Mouse (Mus musculus) NIH3T3 (cell line): ENCODE measurements around the gene Angptl3.

Source experiments
- DNase-seq: peaks from one replicate; pipeline ENCODE4 v3.0.0-alpha.2; 2012; ENCODE audit warnings: low read depth

The Angptl3 gene

GRCm38 (mm10) chr4:99030686-99031085 lies at the start of gene Angptl3:
Gene Angptl3, plus strand, starts transcription at chr4:99030954.
- no peak for DNase-seq

GRCm38 (mm10) chr4:98984701-98985100 lies 46.1 kb upstream of the Angptl3 start:
- DNase-seq: no peak

GRCm38 (mm10) chr4:98993491-98993890 lies 37.3 kb upstream of the Angptl3 start:
- DNase-seq: no peak

DNA sequence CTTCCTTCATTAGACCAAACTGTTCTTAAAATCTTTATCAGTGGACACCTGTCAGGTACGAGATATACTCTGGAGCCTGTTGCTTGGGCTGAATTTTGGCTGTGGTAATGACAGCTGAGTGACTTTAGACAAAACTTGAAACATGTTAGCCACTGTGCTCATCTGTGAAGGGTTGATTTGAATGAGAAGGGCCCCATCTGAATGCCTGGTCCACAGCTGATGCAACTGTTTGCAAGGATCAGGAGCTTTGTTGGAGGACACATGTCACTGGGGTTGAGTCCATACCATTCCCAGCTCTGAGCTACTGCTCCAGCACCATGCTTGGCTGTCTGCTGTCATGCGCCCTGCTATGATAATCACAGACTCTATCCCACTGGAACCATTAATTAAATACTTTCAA lies 25.2 kb upstream of the Angptl3 start:
- DNase-seq: no peak

- no peak for DNase-seq
Observed at GRCm38 (mm10) chr4:99006319-99006718, 24.4 kb upstream of the Angptl3 start.

- DNase-seq: no peak
Observed at GRCm38 (mm10) chr4:99011039-99011438, 19.7 kb upstream of the Angptl3 start.

DNA sequence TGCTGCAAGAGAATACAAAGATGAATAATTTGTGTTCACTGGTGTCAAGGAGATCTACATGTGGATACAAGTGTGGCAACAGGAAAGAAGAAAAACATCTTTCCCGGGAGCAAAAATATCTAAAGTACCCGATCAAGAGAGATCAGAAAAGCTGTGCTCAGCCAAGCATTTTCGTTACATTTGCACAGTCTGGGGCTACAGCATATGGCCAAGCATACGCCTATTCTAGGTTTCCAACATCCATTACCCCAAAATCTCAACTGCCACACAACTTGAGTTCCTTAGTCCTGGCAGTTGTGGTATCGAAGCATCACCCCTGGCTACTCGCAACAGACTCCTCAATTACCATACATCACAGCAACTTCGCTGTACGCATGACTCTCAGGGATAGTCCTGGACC lies 8.5 kb upstream of the Angptl3 start:
- no peak for DNase-seq

DNA sequence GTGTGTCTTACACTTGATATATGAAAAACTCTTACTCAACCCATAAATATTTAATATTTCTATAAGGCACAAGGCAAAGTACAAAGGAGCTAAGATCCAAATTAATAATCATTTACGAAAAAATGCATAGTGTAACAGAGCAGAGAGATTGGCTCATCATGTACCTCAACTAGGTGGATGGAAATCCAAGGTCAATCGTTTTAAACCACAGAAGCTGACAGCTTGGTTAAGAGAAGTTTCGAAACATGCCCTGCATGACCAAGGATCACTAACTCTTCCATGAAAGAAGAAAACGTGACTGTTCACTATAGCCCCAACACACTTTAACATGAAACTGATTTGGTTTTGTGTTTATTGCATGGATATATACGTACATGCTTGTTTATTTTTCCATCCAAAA lies 2.4 kb upstream of the Angptl3 start:
- no peak for DNase-seq

DNA sequence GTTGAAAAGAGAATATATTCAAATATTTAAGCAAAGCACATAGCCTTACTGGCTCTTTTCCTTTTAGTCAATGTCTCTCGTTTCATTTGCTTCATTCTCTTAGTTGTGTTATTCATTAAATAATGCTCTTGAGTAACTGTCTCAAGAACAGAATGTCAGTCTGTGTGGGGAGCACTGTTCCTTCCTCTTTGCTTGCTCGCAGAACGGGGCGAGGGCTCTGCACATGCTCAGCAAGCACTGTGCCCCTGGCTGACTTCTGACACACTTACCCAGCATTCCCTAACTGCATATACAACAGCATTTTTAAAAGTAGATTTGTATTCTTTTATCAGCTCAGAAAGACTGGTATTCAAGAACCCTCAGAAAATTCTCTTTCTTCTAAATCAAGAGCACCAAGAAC lies 2.2 kb downstream of the Angptl3 start:
- no peak for DNase-seq

DNA sequence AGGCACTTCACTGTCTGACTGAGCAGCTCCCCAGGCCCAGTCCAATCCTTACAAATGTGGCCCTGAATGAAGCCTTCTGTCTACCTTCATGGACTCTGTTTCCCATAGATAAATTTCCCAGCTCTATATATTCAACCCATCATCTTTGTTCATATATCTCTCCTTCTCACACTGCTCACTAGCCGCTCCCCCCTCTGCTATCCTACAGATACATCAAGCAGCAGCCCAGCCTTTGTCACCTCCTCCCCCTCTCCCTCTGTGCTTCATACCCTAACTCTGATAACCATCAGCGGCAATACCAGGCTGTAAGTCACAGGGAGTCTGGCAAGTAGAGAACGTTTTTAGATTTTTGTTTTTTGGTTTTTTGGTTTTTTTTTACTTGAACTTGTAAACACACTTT lies 14.1 kb downstream of the Angptl3 start:
- DNase-seq: no peak

- no peak for DNase-seq
Observed at GRCm38 (mm10) chr4:99046471-99046870, 15.7 kb downstream of the Angptl3 start.

DNA sequence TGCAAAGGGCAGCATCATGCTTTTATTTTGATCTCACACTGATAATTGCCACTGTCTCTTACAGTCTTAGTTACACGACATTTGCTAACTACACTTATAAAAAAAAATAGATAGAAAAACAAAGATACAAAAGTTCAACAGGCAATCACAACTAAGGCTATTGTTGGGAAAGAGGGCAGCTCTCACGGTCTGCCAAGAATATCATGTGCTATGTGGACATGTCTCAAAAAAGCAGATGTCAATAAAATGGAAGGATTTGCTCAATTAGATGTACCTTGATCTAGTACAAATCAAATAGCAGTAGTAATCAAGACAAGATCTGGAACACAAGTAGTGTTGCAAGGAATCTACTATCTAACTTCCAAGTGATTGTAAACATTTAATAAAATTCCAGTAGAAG lies 17.8 kb downstream of the Angptl3 start:
- DNase-seq: no peak

GRCm38 (mm10) chr4:99064524-99064923 lies 33.8 kb downstream of the Angptl3 start:
- DNase-seq: no peak

DNA sequence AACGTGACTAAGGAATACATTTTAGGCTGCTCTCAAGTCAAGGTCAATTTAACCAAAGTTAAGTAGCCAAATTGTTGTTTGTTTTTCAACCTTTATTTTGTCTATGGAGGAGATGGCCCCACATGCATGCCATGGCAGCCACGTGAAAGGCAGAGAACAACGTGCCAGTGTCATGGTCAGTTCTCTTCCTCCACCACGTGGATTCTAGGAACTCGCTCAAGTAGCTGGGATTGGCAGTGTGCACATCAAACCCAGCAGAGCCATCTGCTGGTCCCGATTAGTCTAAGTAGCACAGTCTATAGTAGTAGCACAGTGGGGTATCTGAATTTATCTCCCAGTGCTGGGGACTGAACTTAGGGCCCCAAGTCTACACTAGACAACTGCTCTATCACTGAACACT lies 38.1 kb downstream of the Angptl3 start:
- no peak for DNase-seq

DNA sequence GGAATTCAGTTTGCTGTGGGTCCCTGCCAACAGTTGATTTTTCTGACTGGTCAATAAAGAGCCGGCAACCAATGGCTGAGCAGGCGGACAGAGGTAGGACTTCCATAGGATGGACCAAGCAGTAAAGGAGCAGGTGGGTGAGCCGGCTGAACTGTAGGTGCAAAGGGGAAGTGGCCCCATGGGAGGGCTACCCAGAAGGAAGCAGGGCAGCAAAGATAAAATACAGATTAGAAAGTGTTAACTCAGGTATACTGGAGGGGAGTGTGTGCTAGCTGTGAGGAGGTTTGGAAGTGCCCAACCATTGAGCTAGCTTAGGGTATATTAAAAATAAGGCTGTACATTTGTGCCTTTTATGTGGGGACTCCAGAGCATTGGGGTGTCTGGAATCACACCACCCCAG lies 47.3 kb downstream of the Angptl3 start:
- no peak for DNase-seq

DNA sequence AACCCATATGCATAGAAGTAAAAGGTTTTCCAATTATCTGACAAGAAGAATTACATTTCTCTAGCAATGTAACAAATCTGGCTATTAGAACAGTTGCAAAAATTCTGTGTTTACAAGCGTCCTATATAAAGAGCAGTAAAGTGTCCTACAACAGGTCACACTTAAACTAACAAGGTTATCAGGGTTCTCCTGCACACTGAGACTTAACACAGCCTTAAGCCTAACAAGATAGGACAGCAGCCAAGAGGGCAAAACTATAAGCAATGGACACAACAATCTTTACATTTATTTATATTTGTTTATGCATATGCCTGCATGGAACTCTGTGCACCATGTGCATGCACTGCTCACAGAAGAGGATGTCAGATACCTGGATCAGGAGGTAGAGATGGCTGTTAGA lies 50.4 kb downstream of the Angptl3 start:
- DNase-seq: no peak

- no peak for DNase-seq
Observed at GRCm38 (mm10) chr4:99083862-99084261, 53.1 kb downstream of the Angptl3 start.

DNA sequence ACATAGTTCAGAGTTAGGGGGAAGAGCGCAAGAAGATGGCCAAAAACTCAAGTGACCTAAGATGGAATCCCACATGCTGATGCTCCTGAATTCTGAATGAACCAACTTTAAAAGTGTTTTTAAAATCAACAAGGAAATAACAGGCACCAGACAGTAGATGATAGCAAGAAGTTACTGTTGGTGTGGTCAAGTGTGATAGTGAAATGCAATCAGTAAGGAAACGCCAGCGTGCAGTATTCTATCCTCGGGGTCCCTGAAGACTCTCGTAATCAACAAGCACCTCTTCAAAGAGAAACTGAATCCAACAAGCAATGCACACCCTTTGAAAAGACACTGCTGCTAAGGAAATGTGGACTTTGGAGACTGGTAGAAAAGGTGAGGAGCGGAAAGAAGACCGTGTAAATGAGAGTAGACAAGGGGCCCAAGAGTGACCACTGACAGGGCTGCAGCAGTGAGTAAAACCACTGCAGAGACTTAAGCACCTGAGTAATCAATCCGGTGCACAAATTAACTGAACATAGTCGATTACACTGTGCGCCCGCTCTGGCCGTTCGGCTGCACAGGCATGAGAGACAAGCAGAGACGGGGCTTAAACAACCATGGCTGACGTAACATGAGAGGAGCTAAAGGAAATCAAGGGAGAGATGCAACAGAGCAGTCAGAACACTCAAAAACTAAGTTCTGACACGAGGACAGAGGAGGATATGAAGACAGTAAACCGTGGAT lies 57.2 kb downstream of the Angptl3 start:
- DNase-seq: no peak

DNA sequence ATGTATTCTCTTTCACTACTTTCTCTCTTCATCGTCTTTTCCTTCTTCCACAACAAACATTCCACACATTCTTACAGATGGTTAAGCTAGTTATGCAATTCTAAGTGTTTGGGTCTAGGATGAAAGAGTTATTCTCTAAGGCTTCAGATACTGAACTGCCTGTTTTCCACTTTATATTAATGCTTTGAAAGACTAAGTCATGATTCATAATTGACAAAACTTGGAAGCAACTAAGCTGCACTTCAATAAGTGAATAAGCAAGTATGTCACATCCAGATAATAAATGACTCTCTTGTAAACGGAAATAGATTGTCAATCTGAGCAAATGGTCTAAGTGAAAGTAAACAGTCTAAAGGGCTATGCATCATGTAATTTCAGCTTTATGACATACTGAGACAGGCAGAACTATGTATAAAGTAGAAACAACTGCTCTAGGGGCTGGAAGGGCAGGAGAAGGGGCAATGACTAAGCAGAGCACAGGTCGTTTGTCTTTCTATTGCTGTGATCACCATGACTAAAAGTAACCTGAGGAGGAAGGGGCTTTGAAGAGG lies 60.5 kb downstream of the Angptl3 start:
- DNase-seq: peak; percentile 69

- no peak for DNase-seq
Observed at GRCm38 (mm10) chr4:99091777-99092176, 61.0 kb downstream of the Angptl3 start.
